Mouse (Mus musculus): Measurements from ENCODE around the gene Psors1c2. TPM values are rescaled to one million over a fixed set of nuclear protein-coding genes. Genes with fewer than 3 reads are reported as not detected.
A peak's percentile ranks its signal among the peaks of the same experiment; 100 is the strongest.

Psors1c2 gene
- polyA plus RNA-seq, 1 experiment: not detected

DNA sequence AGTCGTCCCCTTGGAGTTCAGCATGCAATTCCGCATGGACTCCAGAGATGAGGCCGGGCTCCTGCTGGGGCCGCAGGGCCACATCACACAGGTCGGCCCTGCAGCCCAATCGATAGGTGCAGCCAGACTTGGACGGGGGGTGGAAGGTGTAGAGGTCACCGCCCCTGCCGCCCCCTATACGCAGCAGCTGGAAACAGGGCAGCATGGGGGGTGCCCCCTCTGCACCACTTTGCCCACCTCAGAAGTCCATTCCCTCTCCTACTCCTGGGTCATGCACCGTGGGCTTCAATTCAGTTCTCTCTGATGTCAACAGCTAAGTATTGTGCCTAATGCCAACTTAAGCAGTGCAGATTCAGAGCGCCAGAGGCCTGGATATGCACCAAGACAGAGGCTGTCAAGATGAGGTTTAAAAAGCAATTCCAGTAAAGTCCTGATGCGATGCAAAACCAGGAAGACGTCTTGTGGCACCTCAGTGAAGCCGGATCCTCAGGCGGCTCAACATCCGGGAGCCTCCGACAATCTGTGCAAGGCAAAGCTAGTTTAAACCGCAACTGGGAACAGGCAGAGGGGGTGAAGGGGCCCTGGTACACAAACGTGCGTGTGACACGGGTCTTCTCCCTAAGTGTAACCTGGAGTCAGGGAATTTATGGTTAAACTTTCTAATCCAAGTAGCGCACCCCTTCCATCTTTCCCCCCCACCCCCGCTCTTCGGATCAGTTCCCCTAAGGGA, 16.9 kb upstream of the Psors1c2 start:
- TF ChIP-seq CTCF (IDR thresholded peaks at IDR 0.05; ENCODE audit: insufficient read depth, low read depth, low read length) (no peak), POLR2A (IDR thresholded peaks at IDR 0.05; ENCODE audit: insufficient read depth, low read depth, low read length) (no peak)
- WGBS: 6% methylated on average over 25 of the region's 25 CpGs
- peak overlapping the region; percentile 65 for H3K4me3 ChIP-seq (ENCODE audit: insufficient read depth, low read depth, low read length)
- peaks cover 10% of the 10 kb centered on the region for H3K4me1 ChIP-seq (ENCODE audit: control insufficient read depth, insufficient read depth, low read length)
- H3K27ac ChIP-seq (ENCODE audit: insufficient read depth, low read depth, low read length): no peak overlapping the region

GRCm38 (mm10) chr17:35516652-35517500, 16.1 kb upstream of the Psors1c2 start, which contains the start of the genes Tcf19 and Cchcr1:
Gene Tcf19 (minus strand): TSS chr17:35516824.
Gene Cchcr1 (plus strand): TSS chr17:35517100.
- peaks cover 10% of the 10 kb centered on the region for H3K4me1 ChIP-seq (ENCODE audit: control insufficient read depth, insufficient read depth, low read length)
- TF ChIP-seq POLR2A (IDR thresholded peaks at IDR 0.05; ENCODE audit: insufficient read depth, low read depth, low read length) (no peak), CTCF (IDR thresholded peaks at IDR 0.05; ENCODE audit: insufficient read depth, low read depth, low read length) (no peak)
- H3K4me3 ChIP-seq (ENCODE audit: insufficient read depth, low read depth, low read length): peak within 1 kb of the TSS; percentile 65
- 1% methylated on average over 67 of the region's 67 CpGs for WGBS
- no peak within 1 kb of the TSS for H3K27ac ChIP-seq (ENCODE audit: insufficient read depth, low read depth, low read length)

GRCm38 (mm10) chr17:35517526-35517925, 15.5 kb upstream of the Psors1c2 start:
- peaks cover 10% of the 10 kb centered on the region for H3K4me1 ChIP-seq (ENCODE audit: control insufficient read depth, insufficient read depth, low read length)
- TF ChIP-seq CTCF (IDR thresholded peaks at IDR 0.05; ENCODE audit: insufficient read depth, low read depth, low read length): no peak
- no peak for TF ChIP-seq POLR2A (IDR thresholded peaks at IDR 0.05; ENCODE audit: insufficient read depth, low read depth, low read length)
- H3K4me3 ChIP-seq (ENCODE audit: insufficient read depth, low read depth, low read length): peak overlapping the region; percentile 65; the same call in 1 of the 2 replicates
- 7% methylated on average over 12 of the region's 12 CpGs for WGBS
- no peak overlapping the region for H3K27ac ChIP-seq (ENCODE audit: insufficient read depth, low read depth, low read length)

GRCm38 (mm10) chr17:35524354-35524753, 8.6 kb upstream of the Psors1c2 start:
- Histone ChIP-seq H3K27ac (ENCODE audit: insufficient read depth, low read depth, low read length) (no peak overlapping the region), H3K4me1 (ENCODE audit: control insufficient read depth, insufficient read depth, low read length) (0 out of 2 replicates have a peak, but pooled peaks cover 4% of the 10 kb centered on the region), H3K4me3 (ENCODE audit: insufficient read depth, low read depth, low read length) (no peak overlapping the region)
- WGBS: 71% methylated on average over 9 of the region's 9 CpGs
- TF ChIP-seq CTCF (IDR thresholded peaks at IDR 0.05; ENCODE audit: insufficient read depth, low read depth, low read length) (no peak), POLR2A (IDR thresholded peaks at IDR 0.05; ENCODE audit: insufficient read depth, low read depth, low read length) (no peak)

GRCm38 (mm10) chr17:35526644-35527043, 6.4 kb upstream of the Psors1c2 start:
- TF ChIP-seq POLR2A (IDR thresholded peaks at IDR 0.05; ENCODE audit: insufficient read depth, low read depth, low read length): no peak
- TF ChIP-seq CTCF (IDR thresholded peaks at IDR 0.05; ENCODE audit: insufficient read depth, low read depth, low read length): no peak
- WGBS: 83% methylated on average over 8 of the region's 8 CpGs
- 0 out of 2 replicates have a peak, but pooled peaks cover 4% of the 10 kb centered on the region for H3K4me1 ChIP-seq (ENCODE audit: control insufficient read depth, insufficient read depth, low read length)

GRCm38 (mm10) chr17:35532360-35532759, 641 bp upstream of the Psors1c2 start:
- H3K27ac ChIP-seq (ENCODE audit: insufficient read depth, low read depth, low read length): no peak overlapping the region
- no peak overlapping the region for H3K4me3 ChIP-seq (ENCODE audit: insufficient read depth, low read depth, low read length)
- H3K4me1 ChIP-seq (ENCODE audit: control insufficient read depth, insufficient read depth, low read length): 0 out of 2 replicates have a peak, but pooled peaks cover 1% of the 10 kb centered on the region
- WGBS: 25% methylated on average over 3 of the region's 3 CpGs
- TF ChIP-seq POLR2A (IDR thresholded peaks at IDR 0.05; ENCODE audit: insufficient read depth, low read depth, low read length) (no peak), CTCF (IDR thresholded peaks at IDR 0.05; ENCODE audit: insufficient read depth, low read depth, low read length) (no peak)

More at GRCm38 (mm10) chr17:35526644-35527043, 6.4 kb upstream of the Psors1c2 start:
- no peak overlapping the region for H3K4me3 ChIP-seq (ENCODE audit: insufficient read depth, low read depth, low read length)
- H3K27ac ChIP-seq (ENCODE audit: insufficient read depth, low read depth, low read length): no peak overlapping the region

DNA sequence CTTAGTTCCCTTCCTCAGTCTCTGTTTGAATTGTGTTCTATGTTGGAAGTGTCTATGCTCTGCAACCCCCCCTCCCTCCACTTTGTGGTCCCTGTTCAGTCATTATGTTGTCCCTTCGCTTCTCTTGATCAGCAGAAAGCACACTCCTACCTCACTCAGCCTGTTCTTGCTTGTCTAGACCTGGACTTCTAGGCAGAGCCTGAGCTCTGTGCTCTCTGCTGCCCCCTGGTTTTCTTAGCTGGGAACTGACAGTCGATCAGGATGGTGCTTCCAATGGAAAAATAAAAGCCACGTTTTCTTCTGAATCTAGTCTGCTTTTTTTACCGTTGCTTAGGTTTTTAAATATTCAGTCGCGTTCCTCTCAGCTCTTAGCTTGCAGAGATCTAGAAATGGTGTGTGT, 1.3 kb downstream of the Psors1c2 start:
- 5% methylated on average over 6 of the region's 6 CpGs for WGBS
- Histone ChIP-seq H3K4me3 (ENCODE audit: insufficient read depth, low read depth, low read length) (no peak overlapping the region), H3K27ac (ENCODE audit: insufficient read depth, low read depth, low read length) (no peak overlapping the region), H3K4me1 (ENCODE audit: control insufficient read depth, insufficient read depth, low read length) (0 out of 2 replicates have a peak, but pooled peaks cover 2% of the 10 kb centered on the region)
- TF ChIP-seq CTCF (IDR thresholded peaks at IDR 0.05; ENCODE audit: insufficient read depth, low read depth, low read length) (no peak), POLR2A (IDR thresholded peaks at IDR 0.05; ENCODE audit: insufficient read depth, low read depth, low read length) (no peak)

DNA sequence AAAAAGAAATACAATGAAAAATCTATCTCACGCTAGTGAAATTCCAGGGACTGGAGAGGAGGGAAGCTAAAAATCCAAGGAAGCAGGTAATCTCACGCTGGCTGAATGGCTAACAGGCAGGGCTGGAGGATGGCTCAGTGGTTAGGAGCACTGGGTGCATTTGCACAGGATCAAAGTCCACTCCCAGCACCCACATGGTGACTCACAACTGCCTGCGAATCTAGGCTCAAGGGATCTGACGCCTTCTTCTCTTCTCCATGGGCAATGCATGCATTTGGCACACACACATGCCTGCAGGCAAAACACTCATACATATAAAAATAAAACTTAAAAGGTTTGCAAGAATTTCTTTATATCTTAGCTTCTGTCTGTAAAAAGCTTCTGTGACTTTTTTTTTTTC, 4.4 kb downstream of the Psors1c2 start:
- 0 out of 2 replicates have a peak, but pooled peaks cover 2% of the 10 kb centered on the region for H3K4me1 ChIP-seq (ENCODE audit: control insufficient read depth, insufficient read depth, low read length)
- no peak overlapping the region for H3K4me3 ChIP-seq (ENCODE audit: insufficient read depth, low read depth, low read length)
- 80% methylated on average over 4 of the region's 4 CpGs for WGBS
- TF ChIP-seq POLR2A (IDR thresholded peaks at IDR 0.05; ENCODE audit: insufficient read depth, low read depth, low read length) (no peak), CTCF (IDR thresholded peaks at IDR 0.05; ENCODE audit: insufficient read depth, low read depth, low read length) (no peak)
- H3K27ac ChIP-seq (ENCODE audit: insufficient read depth, low read depth, low read length): no peak overlapping the region

Measured in olfactory bulb, adult 2 months (tissue).